Mouse (Mus musculus): ENCODE results near the gene Enthd1. TPM values are rescaled to one million over a fixed set of nuclear protein-coding genes. Genes with fewer than 3 reads are reported as not detected.
"Not testable (repeated sequence)": the region's sequence is repeated elsewhere in the genome, so short reads cannot be mapped to it uniquely, and the experiment has no call there.

The Enthd1 gene
- polyA plus RNA-seq, 1 experiment from 2014 or later, result not detected

DNA sequence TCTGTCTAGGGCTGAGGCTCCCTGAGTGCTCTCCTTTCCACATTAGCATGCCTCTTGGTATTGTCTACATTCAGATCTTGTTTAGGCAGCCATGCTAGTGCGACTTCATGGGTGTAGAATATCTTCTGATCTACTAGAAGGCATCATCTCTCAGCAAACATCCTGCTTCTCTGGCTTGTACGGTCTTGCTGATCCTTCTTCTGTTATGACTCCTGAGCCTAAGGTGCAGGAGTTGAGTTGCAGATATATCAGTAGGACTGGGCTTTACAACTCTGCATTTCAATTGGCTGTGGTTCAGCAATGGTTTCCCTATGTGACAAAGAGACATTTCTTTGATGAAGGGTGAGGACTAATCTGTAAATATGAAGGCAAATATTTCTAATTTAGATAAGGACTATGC lies 62.2 kb downstream of the Enthd1 start:
- Histone ChIP-seq H3K4me3 (no peak overlapping the region), H3K9ac (no peak overlapping the region), H3K4me2 (no peak overlapping the region), H3K27me3 (replicated peaks) (no peaks in the 10 kb centered on the region; the same call in 1 of the 2 replicates), H3K36me3 (no peaks in the 10 kb centered on the region), H3K9me3 (replicated peaks) (no peaks in the 10 kb centered on the region), H3K4me1 (no peaks in the 10 kb centered on the region), H3K27ac (no peak overlapping the region)
- WGBS (ENCODE audit: insufficient replicate concordance), result 65% methylated on average over 2 of the region's 2 CpGs
- no peak for ATAC-seq

DNA sequence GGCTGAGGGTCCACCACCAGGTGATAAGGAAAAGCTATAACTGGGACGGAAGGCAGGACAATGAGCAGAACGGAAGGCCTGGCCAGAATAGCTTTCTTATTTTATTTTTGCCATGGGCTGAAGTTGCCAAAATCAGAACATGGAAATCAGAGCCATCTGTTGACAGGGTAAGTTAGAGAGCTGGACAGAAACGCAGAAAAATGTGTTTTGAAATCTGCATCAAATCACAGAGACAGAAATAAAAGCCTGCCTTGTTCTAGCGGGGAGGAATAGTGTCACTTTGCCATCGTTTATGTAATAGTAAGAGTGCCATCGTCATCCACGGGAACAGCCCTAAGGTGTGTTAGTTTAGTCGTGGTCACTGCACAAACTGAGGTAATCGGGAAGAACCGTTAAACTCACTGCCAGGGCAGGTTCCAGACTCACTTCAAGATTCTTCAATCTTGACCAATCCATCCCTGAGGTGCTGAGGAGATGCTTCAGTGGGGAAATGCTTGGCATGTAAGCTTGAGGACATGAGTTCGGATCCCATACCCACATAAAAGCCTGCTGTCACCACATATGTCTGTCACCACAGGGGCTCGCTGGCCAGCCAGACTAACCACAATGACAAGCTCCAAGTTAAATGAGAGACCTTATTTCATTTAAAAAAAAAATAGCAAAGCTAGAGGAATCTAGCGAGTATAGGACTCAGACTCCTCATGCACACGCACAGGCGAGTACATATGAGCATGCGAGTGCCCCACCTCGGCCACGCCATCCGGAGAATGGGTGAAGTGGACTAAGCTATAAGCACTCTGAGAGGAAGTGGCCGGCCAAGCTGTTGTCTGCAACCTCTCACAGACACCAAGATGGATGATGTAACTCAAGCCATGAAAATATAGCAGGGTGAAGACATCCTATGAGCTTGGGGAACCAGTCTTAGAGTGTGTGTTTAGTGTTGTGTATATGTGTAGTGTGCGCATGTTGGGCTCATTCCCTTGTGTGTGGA lies 63.6 kb downstream of the Enthd1 start:
- Histone ChIP-seq H3K9me3 (replicated peaks) (no peaks in the 10 kb centered on the region), H3K4me3 (no peak overlapping the region), H3K36me3 (no peaks in the 10 kb centered on the region), H3K27ac (no peak overlapping the region), H3K9ac (no peak overlapping the region), H3K4me1 (no peaks in the 10 kb centered on the region), H3K27me3 (replicated peaks) (no peaks in the 10 kb centered on the region; the same call in 1 of the 2 replicates), H3K4me2 (no peak overlapping the region)
- ATAC-seq, result no peak
- WGBS (ENCODE audit: insufficient replicate concordance), result 68% methylated on average over 21 of the region's 21 CpGs

DNA sequence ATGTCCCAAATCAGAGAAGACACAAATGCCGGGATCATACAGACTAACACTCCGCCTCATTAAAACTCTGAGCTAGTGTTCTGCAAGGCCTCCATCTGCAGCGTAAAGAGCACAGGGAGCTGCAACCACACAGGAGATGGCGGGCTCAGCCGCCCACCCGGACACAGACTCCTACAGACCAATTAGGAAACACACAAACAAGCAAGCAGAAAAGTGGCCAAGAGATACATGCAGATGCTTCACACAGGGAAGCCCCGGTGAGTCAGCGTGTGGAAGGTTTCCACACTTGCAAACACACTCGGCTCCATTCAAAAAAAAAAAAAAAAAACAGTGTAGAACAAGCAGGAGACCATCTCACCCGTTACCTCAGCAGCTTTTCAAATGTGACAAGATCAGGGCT lies 64.5 kb downstream of the Enthd1 start:
- Histone ChIP-seq H3K9ac (no peak overlapping the region), H3K4me3 (no peak overlapping the region), H3K27ac (no peak overlapping the region), H3K36me3 (no peaks in the 10 kb centered on the region), H3K4me2 (no peak overlapping the region), H3K4me1 (no peaks in the 10 kb centered on the region), H3K27me3 (replicated peaks) (peaks cover 4% of the 10 kb centered on the region), H3K9me3 (replicated peaks) (no peaks in the 10 kb centered on the region)
- whole genome bisulfite sequencing (ENCODE audit: insufficient replicate concordance), result 66% methylated on average over 10 of the region's 10 CpGs
- no peak for ATAC-seq

DNA sequence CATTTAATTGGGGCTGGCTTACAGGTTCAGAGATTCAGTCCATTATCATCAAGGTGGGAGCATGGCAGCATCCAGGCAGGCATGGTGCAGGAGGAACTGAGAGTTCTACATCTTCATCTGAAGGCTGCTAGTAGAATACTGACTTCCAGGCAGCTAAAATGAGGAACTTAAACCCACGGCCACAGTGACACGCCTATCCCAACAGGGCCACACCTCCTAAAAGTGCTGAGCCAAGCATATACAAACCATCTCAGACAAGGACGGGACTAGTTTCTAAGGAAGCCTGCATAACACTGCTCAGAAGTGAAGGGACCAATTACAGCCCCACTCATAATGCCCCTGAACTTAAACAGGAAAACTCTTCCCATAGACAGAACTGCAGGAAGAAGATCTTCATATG lies 67.2 kb downstream of the Enthd1 start:
- WGBS (ENCODE audit: insufficient replicate concordance), result 27% methylated on average over 3 of the region's 3 CpGs
- not testable (repeated sequence) for H3K36me3 ChIP-seq; H3K4me1 ChIP-seq; H3K4me3 ChIP-seq; ATAC-seq; H3K9ac ChIP-seq; H3K9me3 ChIP-seq (replicated peaks); H3K4me2 ChIP-seq; H3K27ac ChIP-seq
- peaks cover 31% of the 10 kb centered on the region for H3K27me3 ChIP-seq (replicated peaks)

DNA sequence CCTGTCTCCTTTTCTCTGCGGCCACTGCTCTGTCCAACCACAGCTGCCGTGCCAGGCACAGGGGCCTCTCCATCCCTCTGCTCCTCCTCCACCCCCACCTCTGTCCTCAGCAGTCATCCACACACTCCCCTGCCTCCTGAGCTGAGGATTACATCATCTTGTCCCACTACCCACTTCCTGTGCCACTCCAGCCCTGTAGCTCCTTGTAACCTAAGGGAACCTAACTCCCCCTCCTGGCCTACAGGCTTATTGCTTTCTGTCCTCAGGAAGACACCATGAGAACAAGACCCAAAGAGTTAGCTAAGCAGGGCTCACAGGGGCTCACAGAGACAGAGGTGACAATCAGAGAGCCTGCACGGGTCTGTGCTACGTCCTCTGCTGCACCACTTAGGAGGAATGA lies 73.5 kb downstream of the Enthd1 start:
- Histone ChIP-seq H3K9me3 (replicated peaks) (no peaks in the 10 kb centered on the region), H3K36me3 (no peaks in the 10 kb centered on the region), H3K4me2 (no peak overlapping the region), H3K9ac (no peak overlapping the region), H3K27me3 (replicated peaks) (peaks cover 47% of the 10 kb centered on the region), H3K4me1 (no peaks in the 10 kb centered on the region), H3K4me3 (no peak overlapping the region), H3K27ac (no peak overlapping the region)
- WGBS (ENCODE audit: insufficient replicate concordance), result 50% methylated on average over 4 of the region's 4 CpGs
- no peak for ATAC-seq

DNA sequence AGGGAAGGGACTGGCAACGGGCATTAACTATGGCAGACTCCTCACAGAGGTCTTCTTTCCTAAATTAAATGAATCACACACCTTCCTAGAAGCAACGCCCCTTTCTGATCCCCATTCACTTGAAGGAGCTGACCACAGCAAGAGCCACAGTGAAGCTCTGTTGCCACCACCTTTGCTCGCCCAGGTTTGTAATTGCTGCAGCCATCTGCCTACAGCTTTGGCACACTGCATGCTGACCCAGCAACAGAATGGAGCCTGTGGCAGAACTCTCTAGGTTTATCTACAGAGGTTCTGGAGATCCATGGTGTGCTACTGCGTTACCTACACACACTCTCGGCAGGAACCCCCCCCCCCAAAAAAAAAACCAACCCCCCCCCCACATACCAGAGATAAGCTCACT lies 74.8 kb downstream of the Enthd1 start:
- Histone ChIP-seq H3K27ac (no peak overlapping the region), H3K9me3 (replicated peaks) (no peaks in the 10 kb centered on the region), H3K9ac (no peak overlapping the region), H3K4me1 (0 out of 2 replicates have a peak, but pooled peaks cover 3% of the 10 kb centered on the region), H3K4me2 (no peak overlapping the region), H3K36me3 (no peaks in the 10 kb centered on the region), H3K4me3 (no peak overlapping the region), H3K27me3 (replicated peaks) (peaks cover 40% of the 10 kb centered on the region)
- 55% methylated on average over 5 of the region's 5 CpGs for WGBS (ENCODE audit: insufficient replicate concordance)
- no peak for ATAC-seq

DNA sequence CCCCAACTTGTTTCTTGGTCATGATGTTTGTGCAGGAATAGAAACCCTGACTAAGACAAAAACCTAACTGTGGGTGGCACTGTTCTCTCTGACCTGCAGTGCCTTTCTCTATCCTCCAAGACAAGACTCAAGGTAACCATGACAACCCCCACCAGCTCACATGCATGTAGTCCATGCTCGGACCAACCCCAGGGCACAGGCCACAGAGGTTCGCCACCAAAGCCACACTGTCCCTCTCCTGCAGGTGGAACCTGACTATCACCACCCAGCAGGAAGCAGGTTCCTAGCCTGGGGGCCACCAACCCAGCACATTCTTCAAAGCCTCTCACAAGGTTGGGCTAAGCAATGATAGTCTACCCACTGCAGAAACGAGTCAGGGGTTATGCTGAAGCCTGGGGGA lies 76.3 kb downstream of the Enthd1 start:
- no peak overlapping the region for H3K27ac ChIP-seq
- WGBS (ENCODE audit: insufficient replicate concordance), result 16% methylated on average over 3 of the region's 3 CpGs
- H3K4me2 ChIP-seq, result no peak overlapping the region
- 0 out of 2 replicates have a peak, but pooled peaks cover 3% of the 10 kb centered on the region for H3K4me1 ChIP-seq
- no peak for ATAC-seq
- H3K27me3 ChIP-seq (replicated peaks), result peaks cover 25% of the 10 kb centered on the region
- no peaks in the 10 kb centered on the region for H3K9me3 ChIP-seq (replicated peaks)
- no peaks in the 10 kb centered on the region for H3K36me3 ChIP-seq
- no peak overlapping the region for H3K9ac ChIP-seq
- no peak overlapping the region for H3K4me3 ChIP-seq

DNA sequence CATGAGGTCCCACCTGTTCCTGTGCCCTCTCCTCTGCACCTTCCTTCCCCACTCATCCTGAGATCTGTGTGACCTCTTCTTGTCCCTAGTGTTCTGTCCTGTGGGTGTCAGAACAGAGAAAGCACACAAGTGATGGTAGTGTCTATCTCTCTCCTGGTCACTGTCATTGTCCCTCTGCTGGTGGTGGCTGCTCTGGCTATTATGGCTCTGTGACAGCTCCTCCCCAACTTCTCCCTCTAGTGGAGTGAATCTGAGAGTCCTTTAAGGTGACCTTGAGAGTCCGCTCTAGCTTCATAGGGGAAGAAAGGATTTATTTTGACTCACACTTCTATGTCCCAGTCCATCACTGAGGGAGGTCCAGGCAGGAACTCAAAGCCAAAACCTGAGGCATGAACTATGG lies 79.4 kb downstream of the Enthd1 start:
- Histone ChIP-seq H3K9me3 (replicated peaks) (no peaks in the 10 kb centered on the region), H3K27ac (peak overlapping the region; percentile 17; the same call in 1 of the 2 replicates), H3K27me3 (replicated peaks) (peaks cover 8% of the 10 kb centered on the region; the same call in 1 of the 2 replicates), H3K4me2 (no peak overlapping the region), H3K9ac (no peak overlapping the region), H3K4me3 (no peak overlapping the region), H3K36me3 (no peaks in the 10 kb centered on the region), H3K4me1 (0 out of 2 replicates have a peak, but pooled peaks cover 3% of the 10 kb centered on the region)
- no peak for ATAC-seq
- WGBS (ENCODE audit: insufficient replicate concordance), result 75% methylated on average over 1 of the region's 1 CpGs

DNA sequence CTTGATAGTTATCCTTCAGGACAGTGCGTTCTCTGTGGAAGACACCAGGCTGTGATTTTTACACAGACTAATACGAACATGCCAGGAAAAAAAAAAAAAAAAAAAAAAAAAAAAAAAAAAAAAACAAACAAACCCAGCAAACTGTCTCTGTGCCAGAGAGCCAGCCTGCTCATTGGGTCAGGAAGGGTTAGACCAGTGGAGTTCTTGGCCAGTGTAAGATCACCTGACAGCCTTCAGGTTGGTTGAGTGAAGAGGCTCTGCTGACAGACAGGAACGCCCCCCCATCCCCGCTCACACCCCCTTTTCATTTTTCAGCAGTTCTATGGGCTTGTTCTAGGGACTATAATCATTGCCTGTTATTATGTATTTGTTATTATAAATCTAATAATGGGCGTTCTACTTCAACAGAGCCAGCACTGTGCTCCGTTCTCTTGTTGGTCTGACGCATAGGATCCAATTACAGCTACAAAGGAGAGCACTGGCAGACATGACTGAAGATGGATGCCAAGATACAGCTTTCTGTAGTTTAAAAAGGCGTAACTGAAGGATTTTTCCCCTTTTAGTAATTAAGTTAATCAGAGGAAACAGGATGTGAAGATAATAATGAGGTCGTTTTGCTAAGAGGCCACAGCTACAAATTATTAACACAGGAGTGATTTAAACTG lies 81.8 kb downstream of the Enthd1 start:
- Histone ChIP-seq H3K9ac (no peak overlapping the region), H3K27ac (no peak overlapping the region), H3K36me3 (no peaks in the 10 kb centered on the region), H3K4me1 (0 out of 2 replicates have a peak, but pooled peaks cover 3% of the 10 kb centered on the region), H3K27me3 (replicated peaks) (peaks cover 6% of the 10 kb centered on the region; the same call in 1 of the 2 replicates), H3K9me3 (replicated peaks) (no peaks in the 10 kb centered on the region), H3K4me3 (no peak overlapping the region), H3K4me2 (no peak overlapping the region)
- ATAC-seq, result no peak
- 69% methylated on average over 9 of the region's 9 CpGs for WGBS (ENCODE audit: insufficient replicate concordance)

DNA sequence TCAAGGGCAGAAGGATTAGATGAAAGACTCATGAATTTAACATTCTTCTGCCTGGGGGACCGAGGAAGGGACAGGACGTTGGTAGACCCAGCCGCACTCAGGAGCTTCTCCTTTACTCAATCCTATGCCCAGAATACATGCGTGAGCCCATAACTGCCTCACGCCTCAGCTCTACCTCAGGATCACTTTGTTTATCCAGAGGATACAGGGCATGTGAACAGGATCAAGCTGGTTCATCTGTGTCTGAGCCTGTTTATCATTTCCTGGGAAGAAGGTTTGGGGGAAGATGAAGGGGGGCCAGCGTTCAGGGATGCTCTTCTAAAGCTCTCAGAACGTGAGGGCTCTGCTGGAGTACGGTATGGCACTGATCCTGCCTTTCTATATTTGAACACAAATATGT lies 82.6 kb downstream of the Enthd1 start:
- no peak for ATAC-seq
- Histone ChIP-seq H3K27me3 (replicated peaks) (peaks cover 6% of the 10 kb centered on the region), H3K27ac (no peak overlapping the region), H3K4me3 (no peak overlapping the region), H3K9me3 (replicated peaks) (no peaks in the 10 kb centered on the region), H3K9ac (no peak overlapping the region), H3K4me2 (no peak overlapping the region), H3K4me1 (0 out of 2 replicates have a peak, but pooled peaks cover 3% of the 10 kb centered on the region), H3K36me3 (no peaks in the 10 kb centered on the region)
- WGBS (ENCODE audit: insufficient replicate concordance), result 64% methylated on average over 8 of the region's 8 CpGs

DNA sequence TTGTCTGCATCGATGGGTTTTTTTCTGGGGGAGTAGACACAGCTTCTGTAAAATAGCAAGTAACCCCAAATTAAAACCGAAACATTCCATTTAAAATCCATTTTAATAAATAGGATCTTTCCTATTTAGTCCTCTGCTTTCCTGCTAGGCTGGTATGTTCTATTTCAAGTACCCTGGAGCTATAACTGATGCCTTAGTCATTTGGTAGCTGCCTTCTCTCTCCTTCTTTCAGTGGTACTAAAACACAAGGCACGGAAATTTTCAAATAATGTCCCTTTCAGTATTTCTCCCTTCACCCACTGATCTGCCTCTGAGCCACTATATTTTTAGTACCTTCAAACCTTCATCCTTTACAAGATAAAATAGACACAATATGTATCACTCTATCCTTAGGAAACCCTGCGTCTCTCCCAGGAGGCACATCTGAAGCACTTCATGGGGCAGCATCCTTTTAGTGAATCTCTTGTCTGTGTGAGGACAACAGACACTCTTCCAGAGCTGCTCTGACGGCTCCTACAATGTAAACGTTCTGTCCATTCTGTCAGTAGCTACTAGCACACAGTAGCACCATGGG lies 90.4 kb downstream of the Enthd1 start:
- no peak for ATAC-seq
- no peak overlapping the region for H3K4me3 ChIP-seq
- no peak overlapping the region for H3K4me2 ChIP-seq
- H3K9me3 ChIP-seq (replicated peaks), result no peaks in the 10 kb centered on the region
- H3K36me3 ChIP-seq, result no peaks in the 10 kb centered on the region
- H3K27me3 ChIP-seq (replicated peaks), result peaks cover 20% of the 10 kb centered on the region; the same call in 1 of the 2 replicates
- no peak overlapping the region for H3K27ac ChIP-seq
- H3K9ac ChIP-seq, result no peak overlapping the region
- 68% methylated on average over 6 of the region's 6 CpGs for WGBS (ENCODE audit: insufficient replicate concordance)
- H3K4me1 ChIP-seq, result no peaks in the 10 kb centered on the region

DNA sequence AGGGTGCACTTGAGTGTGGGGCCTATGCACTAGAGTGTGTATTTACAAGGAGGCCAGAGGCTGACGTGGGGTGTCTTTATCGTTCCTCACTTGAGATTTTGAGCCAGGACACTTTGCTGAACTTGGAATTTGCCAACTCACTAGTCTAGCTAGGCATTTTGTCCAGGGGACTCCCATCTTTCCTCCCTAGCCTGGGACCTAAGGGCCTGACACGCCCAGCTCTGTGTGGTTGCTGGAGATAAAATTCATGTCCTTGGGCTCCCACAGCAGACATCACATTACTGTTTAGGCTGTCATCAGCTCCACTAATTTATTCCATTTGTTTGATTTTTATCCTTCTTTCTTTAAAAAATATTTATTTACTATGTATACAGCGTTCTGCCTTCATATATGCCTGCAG lies 97.1 kb downstream of the Enthd1 start:
- Histone ChIP-seq H3K4me3 (no peak overlapping the region), H3K27ac (peak overlapping the region; percentile 32; the same call in 1 of the 2 replicates), H3K9me3 (replicated peaks) (no peaks in the 10 kb centered on the region), H3K9ac (no peak overlapping the region), H3K27me3 (replicated peaks) (peaks cover 26% of the 10 kb centered on the region), H3K4me1 (peaks cover 15% of the 10 kb centered on the region), H3K4me2 (no peak overlapping the region), H3K36me3 (no peaks in the 10 kb centered on the region)
- 57% methylated on average over 4 of the region's 4 CpGs for WGBS (ENCODE audit: insufficient replicate concordance)
- peak; percentile 87 for ATAC-seq

Measured in liver, embryonic 12.5 days (tissue).